Mouse (Mus musculus): ENCODE results near the gene Mrpl45. TPM values are rescaled to one million over a fixed set of nuclear protein-coding genes. Genes with fewer than 3 reads are reported as not detected.

Mrpl45 gene
- polyA plus RNA-seq, 1 experiment from 2014 or later = 36.8 TPM

GRCm38 (mm10) chr11:97279405-97280215 is 35.9 kb upstream of the Mrpl45 start:
- Histone ChIP-seq H3K4me1 (peaks cover 17% of the 10 kb centered on the region), H3K27ac (replicated peaks) (peak overlapping the region; percentile 95), H3K27me3 (no peaks in the 10 kb centered on the region), H3K9ac (peak overlapping the region; percentile 91), H3K4me3 (replicated peaks) (peak overlapping the region; percentile 72), H3K36me3 (no peaks in the 10 kb centered on the region), H3K9me3 (replicated peaks) (no peaks in the 10 kb centered on the region), H3K4me2 (replicated peaks) (peak overlapping the region; percentile 70)
- under 1% methylated on average over 62 of the region's 64 CpGs for WGBS
- ATAC-seq (ENCODE audit: insufficient number of reproducible peaks, low FRiP score, low TSS enrichment, low read depth) = peak; percentile 75

- Histone ChIP-seq H3K36me3 (no peaks in the 10 kb centered on the region), H3K4me2 (replicated peaks) (peak within 1 kb of the TSS; percentile 70), H3K4me3 (replicated peaks) (peak within 1 kb of the TSS; percentile 72), H3K9ac (peak within 1 kb of the TSS; percentile 91), H3K9me3 (replicated peaks) (no peaks in the 10 kb centered on the region), H3K4me1 (peaks cover 17% of the 10 kb centered on the region), H3K27me3 (no peaks in the 10 kb centered on the region), H3K27ac (replicated peaks) (peak within 1 kb of the TSS; percentile 95)
- peak; percentile 73 for ATAC-seq (ENCODE audit: insufficient number of reproducible peaks, low FRiP score, low TSS enrichment, low read depth)
- under 1% methylated on average over 58 of the region's 83 CpGs for WGBS
Measured at GRCm38 (mm10) chr11:97280216-97280861, 35.2 kb upstream of the Mrpl45 start, which contains the start of gene Npepps. Gene Npepps (minus strand): TSS chr11:97280638.

DNA sequence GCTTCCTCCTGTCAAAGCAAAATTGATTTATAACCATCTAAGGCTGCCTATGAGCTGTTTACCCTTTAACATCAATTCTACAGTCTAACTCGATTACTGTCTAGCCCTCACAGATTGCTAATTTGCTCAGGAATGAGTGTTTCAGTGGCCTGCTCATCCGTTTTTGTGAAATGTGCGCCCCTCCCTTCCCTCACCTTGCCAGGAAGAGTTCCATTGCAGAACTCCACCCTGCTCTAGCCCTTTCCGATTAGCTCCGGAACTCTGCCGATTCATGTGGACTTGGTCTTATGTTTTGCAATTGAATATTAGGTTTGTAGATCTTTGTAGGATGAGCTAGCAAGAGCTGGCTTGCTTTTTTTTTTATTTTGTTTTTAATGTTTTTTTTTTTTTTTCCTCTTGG is 33.3 kb upstream of the Mrpl45 start:
- no peak overlapping the region for H3K4me3 ChIP-seq (replicated peaks)
- no peak overlapping the region for H3K9ac ChIP-seq
- H3K4me2 ChIP-seq (replicated peaks) = no peak overlapping the region
- no peaks in the 10 kb centered on the region for H3K9me3 ChIP-seq (replicated peaks)
- 76% methylated on average over 6 of the region's 6 CpGs for WGBS
- H3K27me3 ChIP-seq = no peaks in the 10 kb centered on the region
- H3K4me1 ChIP-seq = peaks cover 20% of the 10 kb centered on the region
- H3K36me3 ChIP-seq = no peaks in the 10 kb centered on the region
- no peak for ATAC-seq (ENCODE audit: insufficient number of reproducible peaks, low FRiP score, low TSS enrichment, low read depth)
- H3K27ac ChIP-seq (replicated peaks) = no peak overlapping the region

- H3K27ac ChIP-seq (replicated peaks) = no peak overlapping the region
- no peaks in the 10 kb centered on the region for H3K27me3 ChIP-seq
- ATAC-seq (ENCODE audit: insufficient number of reproducible peaks, low FRiP score, low TSS enrichment, low read depth) = no peak
- no peaks in the 10 kb centered on the region for H3K36me3 ChIP-seq
- H3K4me3 ChIP-seq (replicated peaks) = no peak overlapping the region
- H3K9me3 ChIP-seq (replicated peaks) = no peaks in the 10 kb centered on the region
- WGBS = 69% methylated on average over 4 of the region's 4 CpGs
- H3K4me2 ChIP-seq (replicated peaks) = no peak overlapping the region
- H3K4me1 ChIP-seq = peaks cover 6% of the 10 kb centered on the region; the same call in 1 of the 2 replicates
- no peak overlapping the region for H3K9ac ChIP-seq
Measured at GRCm38 (mm10) chr11:97284854-97285253, 30.7 kb upstream of the Mrpl45 start.

GRCm38 (mm10) chr11:97285852-97286775 is 29.4 kb upstream of the Mrpl45 start:
- WGBS = 58% methylated on average over 9 of the region's 9 CpGs
- Histone ChIP-seq H3K36me3 (no peaks in the 10 kb centered on the region), H3K27me3 (no peaks in the 10 kb centered on the region), H3K9me3 (replicated peaks) (no peaks in the 10 kb centered on the region), H3K4me3 (replicated peaks) (no peak overlapping the region), H3K4me1 (peaks cover 6% of the 10 kb centered on the region; the same call in 1 of the 2 replicates), H3K27ac (replicated peaks) (peak overlapping the region; percentile 25; the same call in 1 of the 2 replicates), H3K4me2 (replicated peaks) (no peak overlapping the region), H3K9ac (no peak overlapping the region)
- no peak for ATAC-seq (ENCODE audit: insufficient number of reproducible peaks, low FRiP score, low TSS enrichment, low read depth)

DNA sequence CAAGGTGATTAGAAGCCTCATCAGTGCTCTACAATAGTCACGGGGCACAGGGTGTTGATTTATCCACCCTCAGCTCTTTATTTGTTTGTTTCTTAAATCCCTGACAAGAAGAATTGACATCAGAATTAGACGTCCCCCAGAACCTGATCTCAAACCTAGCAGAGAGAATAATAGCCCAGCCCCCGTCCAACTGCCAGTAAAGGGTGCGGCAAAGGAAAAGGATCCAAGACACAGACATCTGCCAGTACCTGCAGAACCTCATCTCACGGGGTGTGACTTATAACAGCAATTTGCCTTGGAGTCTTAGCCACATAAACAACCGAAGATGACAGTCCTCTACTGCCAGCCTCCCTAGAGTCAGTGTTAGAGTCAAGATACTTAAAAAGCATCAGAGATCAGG is 28.5 kb upstream of the Mrpl45 start:
- no peak overlapping the region for H3K9ac ChIP-seq
- no peak overlapping the region for H3K4me2 ChIP-seq (replicated peaks)
- no peaks in the 10 kb centered on the region for H3K9me3 ChIP-seq (replicated peaks)
- H3K27me3 ChIP-seq = no peaks in the 10 kb centered on the region
- H3K36me3 ChIP-seq = no peaks in the 10 kb centered on the region
- H3K27ac ChIP-seq (replicated peaks) = peak overlapping the region; percentile 28; the same call in 1 of the 2 replicates
- H3K4me3 ChIP-seq (replicated peaks) = no peak overlapping the region
- H3K4me1 ChIP-seq = peaks cover 6% of the 10 kb centered on the region; the same call in 1 of the 2 replicates
- ATAC-seq (ENCODE audit: insufficient number of reproducible peaks, low FRiP score, low TSS enrichment, low read depth) = no peak
- 39% methylated on average over 6 of the region's 6 CpGs for WGBS

GRCm38 (mm10) chr11:97287643-97288042 is 27.9 kb upstream of the Mrpl45 start:
- Histone ChIP-seq H3K9me3 (replicated peaks) (no peaks in the 10 kb centered on the region), H3K4me3 (replicated peaks) (no peak overlapping the region), H3K27ac (replicated peaks) (peak overlapping the region; percentile 28; the same call in 1 of the 2 replicates), H3K36me3 (no peaks in the 10 kb centered on the region), H3K4me2 (replicated peaks) (no peak overlapping the region), H3K27me3 (no peaks in the 10 kb centered on the region), H3K9ac (no peak overlapping the region), H3K4me1 (peaks cover 6% of the 10 kb centered on the region; the same call in 1 of the 2 replicates)
- no peak for ATAC-seq (ENCODE audit: insufficient number of reproducible peaks, low FRiP score, low TSS enrichment, low read depth)

- 34% methylated on average over 12 of the region's 12 CpGs for WGBS
- no peaks in the 10 kb centered on the region for H3K9me3 ChIP-seq (replicated peaks)
- H3K27me3 ChIP-seq = no peaks in the 10 kb centered on the region
- H3K36me3 ChIP-seq = no peaks in the 10 kb centered on the region
- no peak for ATAC-seq (ENCODE audit: insufficient number of reproducible peaks, low FRiP score, low TSS enrichment, low read depth)
- peaks cover 6% of the 10 kb centered on the region; the same call in 1 of the 2 replicates for H3K4me1 ChIP-seq
- H3K4me2 ChIP-seq (replicated peaks) = no peak overlapping the region
- H3K4me3 ChIP-seq (replicated peaks) = no peak overlapping the region
- H3K9ac ChIP-seq = no peak overlapping the region
- peak overlapping the region; percentile 55 for H3K27ac ChIP-seq (replicated peaks)
Measured at GRCm38 (mm10) chr11:97289276-97290230, 26.0 kb upstream of the Mrpl45 start.

DNA sequence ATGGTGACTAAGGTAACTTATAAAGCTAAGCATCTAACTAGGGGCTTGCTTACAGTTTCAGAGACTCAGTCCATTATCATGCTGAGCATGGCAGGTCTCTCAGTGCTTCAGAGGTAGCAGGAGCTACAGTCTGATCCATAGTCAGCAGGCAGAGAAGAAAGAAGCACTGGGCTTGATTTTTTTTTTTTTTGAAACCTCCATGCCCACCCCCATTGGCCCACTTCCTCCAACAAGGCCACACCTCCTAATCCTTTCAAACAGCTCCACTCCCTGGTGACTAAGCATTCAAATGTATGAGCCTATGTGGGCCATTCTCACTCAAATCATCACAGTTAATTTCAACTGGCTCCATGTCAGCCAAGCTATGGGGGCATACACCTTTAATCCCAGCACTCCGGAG is 22.8 kb upstream of the Mrpl45 start:
- Histone ChIP-seq H3K27me3 (no peaks in the 10 kb centered on the region), H3K4me1 (no peaks in the 10 kb centered on the region), H3K4me3 (replicated peaks) (no peak overlapping the region), H3K36me3 (no peaks in the 10 kb centered on the region), H3K9me3 (replicated peaks) (no peaks in the 10 kb centered on the region), H3K4me2 (replicated peaks) (no peak overlapping the region), H3K27ac (replicated peaks) (no peak overlapping the region), H3K9ac (no peak overlapping the region)
- 91% methylated on average over 1 of the region's 1 CpGs for WGBS
- ATAC-seq (ENCODE audit: insufficient number of reproducible peaks, low FRiP score, low TSS enrichment, low read depth) = no peak

- Histone ChIP-seq H3K27me3 (no peaks in the 10 kb centered on the region), H3K27ac (replicated peaks) (no peak overlapping the region), H3K4me3 (replicated peaks) (no peak overlapping the region), H3K9ac (no peak overlapping the region), H3K4me2 (replicated peaks) (no peak overlapping the region), H3K9me3 (replicated peaks) (no peaks in the 10 kb centered on the region), H3K36me3 (no peaks in the 10 kb centered on the region), H3K4me1 (no peaks in the 10 kb centered on the region)
- WGBS = 93% methylated on average over 3 of the region's 4 CpGs
- no peak for ATAC-seq (ENCODE audit: insufficient number of reproducible peaks, low FRiP score, low TSS enrichment, low read depth)
Measured at GRCm38 (mm10) chr11:97296542-97296941, 19.0 kb upstream of the Mrpl45 start.
